Mouse (Mus musculus): Measurements from ENCODE around the gene Rfx3.

GRCm38 (mm10) chr19:27877429-27877828 is 133.5 kb downstream of the Rfx3 start:
- TF ChIP-seq ZC3H11A (IDR thresholded peaks at IDR 0.05; ENCODE audit: borderline replicate concordance, low read depth, low read length): no peak
- TF ChIP-seq MAFK (IDR thresholded peaks at IDR 0.05; ENCODE audit: insufficient read depth, low read depth, low read length): no peak
